Mouse (Mus musculus) naive thymus-derived CD4-positive, alpha-beta T cell, adult 2 months (primary cell): Measurements from ENCODE around the gene Orc3.
A peak's percentile ranks its signal among the peaks of the same experiment; 100 is the strongest.

Experiments
- DNase-seq: peaks from one replicate; pipeline ENCODE4 v3.0.0-alpha.2; 2011; ENCODE audit warnings: low read depth

Gene Orc3

DNA sequence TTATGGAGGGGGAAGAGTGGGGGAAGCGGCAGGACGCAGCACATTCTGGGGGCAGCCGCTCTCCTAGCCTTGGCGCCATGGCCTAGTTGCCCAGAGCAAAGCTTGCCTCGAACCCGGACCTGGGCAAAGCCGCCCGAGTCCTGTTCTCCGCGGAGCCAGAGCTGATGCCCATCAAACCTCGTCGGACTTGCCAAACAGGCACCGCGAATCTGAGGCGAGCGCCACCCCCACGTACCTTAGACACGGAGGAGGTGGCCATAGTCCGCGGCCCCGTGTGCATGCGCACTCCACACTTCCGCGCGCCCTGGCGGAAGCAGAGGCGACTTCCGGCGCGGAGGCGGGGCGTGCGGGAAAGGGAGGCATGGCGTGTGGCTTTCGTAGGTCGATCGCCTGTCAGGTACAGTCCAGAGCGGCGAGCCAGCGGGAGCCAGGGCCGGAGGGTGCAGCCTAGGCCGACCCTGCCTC, at the start of gene Orc3, which contains the start of gene Rars2:
Orc3 (minus strand) TSS at position 315 of the 465 bp plus-strand sequence.
Rars2 (plus strand) TSS at position 328 of the 465 bp plus-strand sequence.
- DNase-seq = peak; percentile 94

DNA sequence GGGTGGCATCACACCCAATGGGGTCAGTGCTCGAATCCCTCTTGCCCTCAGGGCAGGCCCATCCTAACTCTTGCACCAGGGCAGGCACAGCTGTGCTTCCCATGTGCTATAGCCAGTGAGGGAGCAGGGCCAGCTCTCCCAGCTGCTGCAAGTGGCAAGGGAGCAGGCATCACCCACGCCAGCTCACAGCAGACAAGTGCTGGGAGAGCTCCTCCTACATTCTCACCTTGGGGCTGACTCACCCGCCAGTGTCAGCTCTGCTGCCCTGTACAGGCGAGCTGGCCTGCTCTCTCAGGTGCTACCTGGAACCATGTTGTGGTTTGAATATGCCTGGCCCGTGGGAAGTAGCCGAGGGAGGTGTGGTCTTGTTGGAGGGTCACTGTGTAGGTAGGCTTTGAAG, 47.2 kb upstream of the Orc3 start:
- DNase-seq = no peak

DNA sequence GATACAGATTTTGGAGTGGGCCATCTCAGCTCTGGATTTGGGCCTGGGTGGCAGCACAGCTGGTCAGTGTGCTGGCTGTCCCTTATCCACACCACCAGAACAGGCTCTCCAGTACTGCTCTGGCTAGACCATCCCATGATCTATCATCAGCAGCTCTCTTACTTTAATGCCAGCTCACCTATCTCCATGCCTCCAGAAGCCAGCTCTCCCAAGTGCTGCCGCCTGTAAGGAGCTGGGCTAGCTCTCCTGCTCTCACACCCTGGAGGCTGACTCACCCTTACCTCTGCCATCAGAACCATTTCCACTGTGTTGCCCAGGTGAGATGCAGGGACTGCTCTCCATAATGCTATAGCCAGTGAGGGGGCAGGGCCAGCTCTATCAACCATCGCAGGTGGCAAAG, 46.8 kb upstream of the Orc3 start:
- no peak for DNase-seq

DNA sequence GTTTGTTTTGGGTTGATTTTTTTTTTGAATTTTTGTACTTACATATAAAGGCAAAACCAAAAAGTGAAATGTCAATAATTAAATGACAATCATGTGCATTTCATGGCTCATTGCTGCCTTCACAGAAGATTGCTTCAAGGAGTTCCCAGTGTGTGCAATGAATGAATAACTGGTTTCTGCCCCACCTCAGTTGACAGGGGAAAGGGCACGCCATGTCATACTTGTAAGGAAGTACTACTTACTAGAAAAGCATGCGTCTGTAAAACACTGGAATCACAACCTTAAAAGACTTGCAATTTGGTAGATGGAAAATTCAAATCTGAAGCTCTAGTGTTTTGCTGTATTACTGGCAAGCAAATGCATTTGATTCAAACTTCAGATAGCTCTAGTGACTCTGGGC, 44.3 kb upstream of the Orc3 start:
- no peak for DNase-seq

DNA sequence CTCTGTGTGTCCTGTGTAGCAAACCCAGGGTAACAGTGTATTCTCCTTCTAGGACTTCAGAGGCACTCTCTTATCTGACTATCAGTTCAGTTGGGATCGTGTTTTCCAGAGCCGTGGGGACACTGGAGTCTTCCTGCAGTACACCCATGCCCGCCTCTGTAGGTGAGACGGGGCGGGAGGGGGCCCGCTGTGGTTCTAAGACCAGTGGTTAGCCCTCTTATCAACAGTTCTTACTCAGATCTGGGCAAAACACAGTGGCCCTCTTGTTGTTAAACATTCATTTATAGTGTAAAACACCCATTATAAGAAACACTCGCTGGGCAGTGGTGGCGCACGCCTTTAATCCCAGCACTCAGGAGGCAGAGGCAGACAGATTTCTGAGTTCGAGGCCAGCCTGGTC, 41.4 kb upstream of the Orc3 start:
- DNase-seq = no peak

DNA sequence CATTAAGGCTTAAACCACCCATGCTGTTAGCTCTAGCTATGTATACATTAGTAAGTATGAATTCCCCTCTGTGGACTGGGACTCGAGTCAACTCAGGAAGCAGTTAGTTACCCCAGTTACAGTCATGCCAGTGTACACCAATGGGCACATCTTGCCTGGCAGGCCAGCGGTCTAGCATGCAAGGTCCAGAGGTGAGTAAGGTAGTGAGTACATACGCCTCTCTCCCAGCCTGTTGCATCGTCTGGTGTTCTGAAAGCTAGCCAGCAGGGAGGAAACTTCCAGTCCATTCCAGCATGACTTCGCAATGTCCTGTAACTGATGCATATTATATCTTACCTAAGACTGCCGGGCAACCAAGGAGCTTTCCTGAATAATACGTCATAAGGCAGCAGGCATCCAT, 38.4 kb upstream of the Orc3 start:
- no peak for DNase-seq

DNA sequence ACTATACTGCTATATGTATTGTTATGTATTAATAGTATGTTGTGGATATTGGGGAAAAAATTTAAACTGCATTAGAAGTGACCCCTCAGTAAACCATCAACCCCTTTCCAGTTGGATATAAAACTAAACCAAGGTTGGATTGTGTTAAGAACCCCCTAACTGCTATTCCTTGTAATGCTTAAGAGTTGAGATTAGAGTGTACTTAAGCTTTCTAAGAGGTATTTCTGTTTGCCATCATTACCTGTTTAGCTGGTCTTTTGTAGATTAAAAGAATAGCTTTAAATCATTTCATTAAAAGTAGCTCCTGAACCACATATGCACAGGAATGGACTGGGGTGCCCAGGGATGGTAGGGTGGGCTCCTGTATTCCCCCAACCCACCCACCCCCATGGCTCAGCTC, 30.0 kb upstream of the Orc3 start:
- no peak for DNase-seq

DNA sequence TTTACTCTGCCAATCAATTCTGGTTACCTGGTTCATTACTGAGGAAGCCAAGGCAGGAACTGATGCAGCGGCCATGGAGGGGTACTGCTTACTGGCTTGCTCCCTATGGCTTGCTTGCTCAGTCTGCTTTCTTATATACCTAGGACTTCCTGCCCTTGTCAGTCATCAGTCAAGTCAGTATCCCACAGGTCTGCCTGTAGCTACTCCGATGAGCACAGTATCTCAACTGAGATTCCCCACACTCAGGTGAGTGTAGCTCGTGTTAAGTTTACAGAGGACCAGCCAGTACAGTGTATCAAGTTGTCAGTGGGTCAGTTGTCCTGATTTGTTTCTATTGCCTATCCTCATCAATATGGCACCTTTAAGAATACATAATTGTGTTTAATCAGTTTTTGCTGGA, 26.0 kb upstream of the Orc3 start:
- DNase-seq = no peak

DNA sequence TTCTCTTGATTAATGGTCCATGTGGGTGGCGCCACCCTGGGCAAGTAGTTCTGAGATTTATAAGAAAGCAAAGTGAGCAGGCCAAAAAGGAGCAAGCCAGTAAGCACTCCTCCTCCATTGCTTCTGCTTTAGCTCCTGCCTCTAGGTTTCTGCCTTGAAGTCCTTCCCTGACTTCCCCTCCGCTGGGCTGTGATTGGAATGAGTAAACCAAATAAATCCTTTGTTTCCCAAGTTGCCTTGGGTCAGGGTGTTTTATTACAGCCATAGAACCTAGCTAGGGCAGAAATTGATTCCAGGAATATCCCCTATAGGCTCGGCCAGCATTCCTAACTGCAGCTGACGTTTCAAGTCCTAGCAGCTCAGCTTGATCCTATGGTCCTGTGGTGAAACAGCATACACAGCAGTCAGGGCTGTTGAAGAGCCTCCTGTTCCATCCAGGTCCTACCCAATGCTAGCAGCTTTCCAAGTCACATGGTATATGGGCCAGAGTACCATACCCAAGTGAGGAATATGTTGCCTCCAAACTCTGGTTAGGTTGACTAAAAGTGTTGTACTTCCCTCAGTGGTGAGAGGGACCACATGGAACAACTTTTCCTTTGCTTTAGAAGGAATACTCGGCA, 25.1 kb upstream of the Orc3 start:
- no peak for DNase-seq

DNA sequence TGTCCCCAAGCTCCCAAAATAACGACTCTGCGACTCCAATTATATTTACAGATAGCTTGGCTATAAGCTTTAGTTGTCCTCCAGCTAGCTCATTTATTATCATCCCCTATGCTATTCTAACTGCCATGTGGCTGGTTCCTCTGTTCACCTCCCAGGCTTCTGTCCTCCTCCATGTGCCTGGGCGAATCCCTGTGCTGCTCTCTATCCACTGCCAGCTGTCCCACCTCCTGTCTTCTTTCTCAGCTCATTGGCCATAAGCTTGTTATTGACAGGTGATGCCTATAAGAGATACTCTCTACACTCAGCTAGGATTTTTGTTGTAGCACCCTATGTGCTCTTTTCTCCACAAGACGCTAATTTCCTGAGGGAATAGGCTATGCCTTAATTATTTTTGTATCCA, 23.1 kb upstream of the Orc3 start:
- DNase-seq = no peak

DNA sequence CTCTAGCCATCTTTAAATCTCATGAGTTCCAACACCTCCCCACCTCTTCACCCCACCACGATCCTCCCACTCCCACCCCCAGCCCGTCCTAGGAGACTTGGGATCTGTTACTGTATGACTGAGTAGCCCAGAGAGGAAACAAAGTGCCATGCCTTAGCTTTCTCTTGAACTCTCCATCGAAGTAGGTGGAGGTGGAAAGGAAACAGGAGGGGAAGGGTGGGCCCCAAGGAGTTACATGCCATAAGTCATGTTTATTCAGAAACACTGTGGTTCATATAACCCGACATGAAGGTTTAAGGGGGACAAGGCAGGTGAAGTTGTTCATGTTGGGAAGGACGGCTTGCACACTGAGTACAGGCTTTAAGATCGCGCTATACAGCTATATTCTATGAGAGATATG, 22.6 kb upstream of the Orc3 start:
- DNase-seq = no peak

DNA sequence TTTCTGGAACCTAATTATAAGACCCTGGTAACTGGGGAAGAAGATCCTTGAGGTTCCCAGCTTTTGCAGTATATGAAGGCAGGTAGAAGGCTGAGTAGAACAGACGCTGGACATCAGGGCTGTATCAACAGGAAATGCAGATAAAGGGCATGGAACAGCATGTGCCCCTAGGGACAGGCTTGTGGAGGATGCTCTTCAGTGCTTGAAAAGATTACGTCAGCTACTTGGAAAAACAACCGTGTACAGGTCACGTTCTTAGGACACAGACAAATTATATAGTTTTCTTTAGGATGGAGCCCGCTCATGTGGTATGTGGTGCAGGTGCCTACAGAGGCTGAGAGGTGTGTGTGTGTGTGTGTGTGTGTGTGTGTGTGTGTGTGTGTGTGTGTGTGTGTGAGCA, 21.3 kb upstream of the Orc3 start:
- DNase-seq = no peak

DNA sequence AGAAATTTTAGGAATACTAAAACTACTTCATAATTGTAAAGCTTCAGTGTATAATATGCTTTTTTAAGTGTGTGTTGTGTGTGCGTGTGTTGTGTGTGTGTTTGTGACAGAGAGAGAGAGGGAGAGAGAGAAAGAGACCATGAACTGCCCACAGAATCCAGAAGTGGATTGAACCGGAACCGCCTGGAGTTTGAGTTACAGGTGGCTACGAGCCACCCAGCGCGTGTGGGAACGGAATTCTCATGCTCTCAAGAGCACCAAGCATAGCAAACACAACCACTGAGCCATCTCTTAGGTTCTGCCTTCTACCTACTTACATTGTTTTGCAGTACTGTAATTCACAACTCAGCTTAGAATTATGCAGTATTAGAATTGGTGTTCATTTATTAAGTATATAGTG, 19.4 kb upstream of the Orc3 start:
- no peak for DNase-seq

DNA sequence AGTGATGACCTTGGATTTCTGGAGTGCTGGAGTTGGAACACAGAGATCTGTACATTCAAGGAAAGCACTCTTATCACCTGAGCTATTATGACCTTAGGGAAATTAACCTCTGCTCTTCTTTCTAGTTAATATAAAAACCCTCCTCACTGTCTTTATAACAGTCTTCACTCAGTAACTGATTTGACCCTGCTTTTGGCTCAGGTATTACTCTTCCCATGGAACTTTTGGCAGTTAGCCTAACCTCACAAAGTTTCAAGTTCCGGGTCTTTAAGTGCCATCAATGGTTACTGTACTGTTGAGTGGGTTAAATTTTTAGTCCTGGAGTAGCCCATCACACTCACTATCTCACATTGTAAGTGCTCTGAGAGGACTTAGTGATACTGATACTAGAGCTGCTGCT, 15.2 kb upstream of the Orc3 start:
- DNase-seq = no peak

DNA sequence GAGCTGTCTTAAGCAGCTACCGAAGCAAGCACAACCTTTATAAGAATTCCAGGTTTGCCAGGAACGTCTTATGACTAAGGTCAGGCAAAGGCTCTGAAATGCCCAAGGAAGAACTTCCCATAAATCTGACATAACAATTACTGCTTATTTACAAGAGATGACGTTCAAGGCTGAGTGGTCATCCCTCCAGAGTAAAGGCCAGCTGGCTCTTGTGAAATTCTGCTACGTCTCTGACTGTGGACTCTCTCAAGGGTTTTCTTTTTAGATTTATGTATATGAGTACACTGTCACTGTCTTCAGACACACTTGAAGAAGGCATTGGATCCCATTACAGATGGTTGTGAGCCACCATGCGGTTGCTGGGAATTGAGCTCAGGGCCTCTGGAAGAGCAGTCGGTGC, 11.7 kb upstream of the Orc3 start:
- no peak for DNase-seq

DNA sequence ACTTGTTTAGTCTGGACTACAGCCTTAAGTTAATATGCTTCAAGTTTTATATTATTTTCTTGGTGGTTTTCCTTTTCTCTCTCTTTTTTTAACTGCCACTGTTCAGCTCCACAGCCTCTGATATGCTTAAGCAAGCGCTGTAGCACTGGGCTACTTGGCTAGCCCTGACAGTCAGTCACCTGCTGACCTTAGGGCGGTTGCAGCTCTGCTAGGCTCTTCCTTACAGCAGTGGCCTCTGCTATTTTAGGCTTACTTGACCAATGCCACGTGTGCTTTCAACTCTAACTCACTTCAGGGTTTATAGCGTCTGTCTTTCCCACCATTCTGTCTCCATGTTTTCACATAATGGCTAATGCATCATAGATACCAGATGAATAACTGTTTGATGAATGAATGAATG, 10.8 kb upstream of the Orc3 start:
- no peak for DNase-seq

DNA sequence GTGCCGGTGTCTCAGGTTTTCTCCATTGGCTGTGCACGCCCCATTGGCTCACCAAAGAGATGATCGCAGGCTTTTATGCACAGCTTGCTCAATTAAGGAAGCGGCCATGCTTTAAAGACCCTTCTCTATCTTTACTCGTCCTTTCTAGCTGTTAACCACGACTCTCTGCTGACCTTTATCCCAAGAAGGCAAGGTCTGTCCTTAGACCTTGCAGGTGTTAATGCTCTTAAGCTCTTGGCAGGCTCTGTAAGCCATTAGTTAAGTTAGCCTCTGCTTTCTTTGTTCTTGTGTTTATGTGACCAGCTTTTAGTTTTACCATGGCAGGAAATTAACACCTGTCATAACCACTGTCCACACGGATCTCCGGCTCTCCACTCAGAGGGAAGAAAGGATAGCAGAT, 1.4 kb upstream of the Orc3 start:
- DNase-seq = no peak

DNA sequence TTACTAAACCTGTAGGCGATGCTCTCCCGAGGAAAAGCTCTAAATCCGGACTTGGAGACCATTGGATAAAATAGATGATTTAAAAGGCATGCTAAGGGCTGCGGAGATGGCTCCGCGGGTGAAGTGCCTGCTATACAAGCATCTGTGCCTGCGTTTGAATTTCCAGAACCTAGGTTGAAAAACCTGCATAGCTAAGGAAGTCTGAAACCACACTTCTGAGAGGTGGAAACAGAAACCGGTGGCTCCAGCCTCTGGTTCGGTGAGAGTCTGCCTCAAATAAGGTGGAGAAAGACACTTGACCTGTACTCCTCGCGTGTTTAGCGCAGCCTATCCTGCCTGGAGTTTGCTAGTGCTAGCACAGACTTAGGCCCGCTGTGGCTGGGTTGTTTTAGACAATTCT, 559 bp upstream of the Orc3 start:
- DNase-seq = peak; percentile 46

DNA sequence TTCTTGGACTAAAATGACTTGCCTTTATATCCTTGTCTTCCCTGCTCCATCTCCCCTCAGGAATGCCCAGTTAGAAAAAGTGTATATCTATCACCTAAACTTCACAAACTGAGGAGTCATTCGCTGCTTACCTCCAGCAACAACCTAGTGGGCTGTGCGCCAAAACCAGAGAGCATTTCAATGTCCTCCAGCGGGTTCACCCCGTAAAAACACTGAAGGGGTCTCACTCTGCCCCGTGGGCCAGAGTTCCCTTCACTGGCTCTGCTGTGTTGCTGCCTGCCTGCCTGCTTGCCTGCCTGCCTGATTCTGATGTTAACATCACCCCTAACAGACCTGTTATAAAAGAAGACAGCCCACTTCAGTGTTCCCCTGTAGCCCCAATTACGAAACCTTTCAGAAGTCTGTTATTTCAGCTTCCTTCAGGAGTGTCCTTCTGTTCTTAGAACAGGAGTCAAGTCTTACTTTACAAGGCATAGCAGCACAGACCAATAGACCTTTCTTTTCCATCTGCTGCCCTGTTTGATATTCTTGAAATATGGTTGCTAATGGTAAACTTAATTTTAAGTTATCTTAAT, 1.1 kb downstream of the Orc3 start:
- no peak for DNase-seq

DNA sequence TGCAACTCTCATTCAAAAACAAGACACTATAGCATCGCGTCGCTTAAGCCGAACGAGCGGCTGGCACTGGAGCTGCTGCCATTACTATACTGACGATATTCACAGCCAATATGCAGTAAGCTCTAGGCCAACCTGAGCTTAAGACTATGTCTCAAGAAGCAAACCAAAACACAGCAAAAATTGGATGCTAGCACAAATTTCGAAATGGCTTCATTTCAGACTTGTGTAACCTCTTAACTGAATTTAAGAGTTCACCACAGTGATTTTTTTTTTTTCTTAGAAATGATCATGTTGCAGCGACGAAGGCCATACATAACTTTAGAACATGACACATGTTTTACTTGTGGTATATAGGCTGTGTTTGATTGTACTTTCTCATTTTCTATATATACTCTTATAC, 8.1 kb downstream of the Orc3 start:
- DNase-seq = no peak

DNA sequence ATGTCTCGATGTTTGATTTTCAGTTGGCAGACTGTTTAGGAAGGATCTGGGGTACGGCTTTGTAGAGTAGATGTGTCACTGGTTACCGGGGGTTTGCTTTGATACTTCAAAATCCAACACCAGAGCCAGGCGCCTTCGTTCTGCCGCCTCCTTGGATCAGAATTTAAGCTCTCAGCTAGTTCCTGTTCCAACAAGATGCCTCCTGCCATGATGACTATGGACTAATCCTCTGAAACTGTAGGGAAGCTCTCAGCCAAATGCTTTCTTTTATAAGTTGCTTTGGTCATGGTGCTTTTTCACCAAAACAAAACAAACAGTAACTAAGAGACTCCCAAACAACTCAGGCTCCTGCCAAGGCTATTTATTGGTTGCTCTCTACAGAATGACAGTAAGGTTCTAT, 11.6 kb downstream of the Orc3 start:
- DNase-seq = no peak

DNA sequence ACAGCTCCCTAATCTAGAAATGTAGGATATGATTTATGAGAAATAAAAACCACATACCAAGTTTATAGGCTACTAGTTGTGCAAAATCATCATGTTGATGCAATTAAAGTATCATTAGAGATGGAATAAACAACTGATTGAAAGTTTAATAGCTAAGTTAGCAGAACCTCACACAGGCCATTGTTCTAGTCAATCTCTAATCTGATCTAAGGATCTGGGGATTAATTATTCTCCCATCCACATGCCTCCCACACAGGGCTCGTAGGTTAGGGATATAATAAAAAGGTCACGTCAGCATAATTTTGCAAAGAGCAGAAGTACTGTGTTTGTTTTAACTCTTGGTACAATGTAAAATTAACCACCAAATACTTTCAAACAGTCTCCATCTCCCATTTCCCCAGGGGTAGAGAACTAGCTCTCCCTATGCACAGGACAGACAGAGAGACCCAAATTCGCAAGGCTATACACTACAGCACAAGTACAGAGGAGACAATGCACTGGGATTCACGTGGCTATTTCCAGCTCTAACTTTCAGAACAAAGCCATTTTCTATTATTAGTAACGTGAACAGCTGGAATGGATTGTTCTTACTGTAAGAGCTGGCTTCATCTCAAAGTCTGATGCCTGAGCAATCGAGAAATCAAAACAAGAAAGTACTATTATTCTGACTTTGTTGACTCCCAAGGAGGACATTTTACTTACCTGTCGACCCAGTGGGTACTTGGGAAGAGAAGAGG, 29.7 kb downstream of the Orc3 start:
- no peak for DNase-seq

DNA sequence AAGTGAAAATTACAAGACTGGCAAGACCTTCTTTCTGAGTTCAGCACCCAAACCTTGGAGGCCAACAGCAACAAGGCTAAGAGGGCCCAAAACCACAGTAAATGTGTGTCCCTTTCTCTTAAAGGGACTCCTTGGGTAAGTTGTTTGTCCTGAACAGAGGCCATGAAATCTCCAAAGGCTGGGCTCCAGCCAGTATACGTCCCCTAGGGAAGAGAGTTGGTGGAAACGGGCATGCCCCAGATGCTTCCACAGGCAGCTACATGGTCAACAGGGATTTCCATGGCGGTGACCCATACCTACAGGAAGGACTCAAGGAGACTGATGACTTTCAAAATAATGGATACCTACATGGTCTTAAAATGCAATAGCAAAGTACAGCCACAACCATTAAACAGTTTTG, 31.3 kb downstream of the Orc3 start:
- no peak for DNase-seq

DNA sequence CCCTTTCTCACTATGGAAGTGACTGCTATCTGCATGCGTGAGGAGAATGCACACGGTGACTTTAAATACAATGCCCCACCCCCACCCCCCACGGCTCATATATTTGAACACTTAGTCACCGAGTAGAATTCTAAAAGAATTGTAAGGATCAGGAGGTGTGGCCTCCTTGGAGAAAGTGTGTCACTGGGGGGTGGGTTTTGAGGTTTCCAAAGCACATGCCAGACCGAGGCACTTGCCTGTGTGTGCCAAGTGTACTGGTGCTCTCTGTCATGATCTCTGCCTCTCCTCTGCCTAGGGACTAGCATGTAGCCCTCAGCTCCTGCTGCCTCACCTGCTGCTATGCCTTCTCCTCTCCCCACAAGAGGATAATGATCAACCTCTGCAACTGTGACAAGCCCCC, 32.3 kb downstream of the Orc3 start:
- DNase-seq = no peak
